Mouse (Mus musculus): Measurements from ENCODE around the gene Ttc7b. TPM values are rescaled to one million over a fixed set of nuclear protein-coding genes. Genes with fewer than 3 reads are reported as not detected.

The Ttc7b gene
- polyA plus RNA-seq, 1 experiment: 7.1 TPM

DNA sequence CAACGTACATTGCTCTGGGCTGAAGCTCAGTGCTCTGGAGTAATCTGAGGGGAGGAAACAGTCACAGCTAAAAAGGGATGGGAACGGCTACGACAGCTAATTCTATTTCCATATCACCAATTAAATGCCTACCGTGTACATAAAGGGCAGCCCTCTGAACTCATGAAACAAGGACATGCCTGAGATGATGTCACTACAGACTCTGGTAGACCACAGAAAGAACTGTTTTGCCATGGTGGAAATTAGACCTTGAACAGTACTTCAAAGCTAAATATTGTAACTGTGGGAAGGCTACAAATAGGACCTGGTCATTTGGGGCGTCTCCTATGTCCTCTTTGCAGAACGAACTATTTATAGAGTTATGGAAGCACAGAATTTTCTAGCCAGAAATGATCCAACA is 99.7 kb downstream of the Ttc7b start:
- Histone ChIP-seq H3K36me3 (ENCODE audit: control insufficient read depth, insufficient read depth, low read length) (no peaks in the 10 kb centered on the region), H3K27me3 (ENCODE audit: control insufficient read depth, insufficient read depth, low read length) (no peaks in the 10 kb centered on the region), H3K27ac (ENCODE audit: control insufficient read depth, insufficient read depth, low read depth, low read length) (no peak overlapping the region), H3K4me3 (ENCODE audit: control insufficient read depth, low read depth, low read length) (no peak overlapping the region), H3K4me1 (ENCODE audit: control insufficient read depth, insufficient read depth, low read length) (no peaks in the 10 kb centered on the region; the same call in 1 of the 2 replicates)
- TF ChIP-seq CTCF (IDR thresholded peaks at IDR 0.05; ENCODE audit: control insufficient read depth, insufficient read depth, insufficient replicate concordance, low read depth, low read length): no peak
- TF ChIP-seq POLR2A (IDR thresholded peaks at IDR 0.05; ENCODE audit: control insufficient read depth, low read depth, low read length): no peak

- no peak for TF ChIP-seq POLR2A (IDR thresholded peaks at IDR 0.05; ENCODE audit: control insufficient read depth, low read depth, low read length)
- no peak for TF ChIP-seq CTCF (IDR thresholded peaks at IDR 0.05; ENCODE audit: control insufficient read depth, insufficient read depth, insufficient replicate concordance, low read depth, low read length)
- H3K36me3 ChIP-seq (ENCODE audit: control insufficient read depth, insufficient read depth, low read length): no peaks in the 10 kb centered on the region
- no peaks in the 10 kb centered on the region for H3K27me3 ChIP-seq (ENCODE audit: control insufficient read depth, insufficient read depth, low read length)
- H3K4me1 ChIP-seq (ENCODE audit: control insufficient read depth, insufficient read depth, low read length): no peaks in the 10 kb centered on the region; the same call in 1 of the 2 replicates
- H3K27ac ChIP-seq (ENCODE audit: control insufficient read depth, insufficient read depth, low read depth, low read length): no peak overlapping the region
- H3K4me3 ChIP-seq (ENCODE audit: control insufficient read depth, low read depth, low read length): no peak overlapping the region
Measured at GRCm38 (mm10) chr12:100419946-100420874, 100.4 kb downstream of the Ttc7b start.

- Histone ChIP-seq H3K27ac (ENCODE audit: control insufficient read depth, insufficient read depth, low read depth, low read length) (no peak overlapping the region), H3K4me3 (ENCODE audit: control insufficient read depth, low read depth, low read length) (no peak overlapping the region), H3K4me1 (ENCODE audit: control insufficient read depth, insufficient read depth, low read length) (no peaks in the 10 kb centered on the region), H3K36me3 (ENCODE audit: control insufficient read depth, insufficient read depth, low read length) (no peaks in the 10 kb centered on the region), H3K27me3 (ENCODE audit: control insufficient read depth, insufficient read depth, low read length) (no peaks in the 10 kb centered on the region)
- no peak for TF ChIP-seq CTCF (IDR thresholded peaks at IDR 0.05; ENCODE audit: control insufficient read depth, insufficient read depth, insufficient replicate concordance, low read depth, low read length)
- no peak for TF ChIP-seq POLR2A (IDR thresholded peaks at IDR 0.05; ENCODE audit: control insufficient read depth, low read depth, low read length)
Measured at GRCm38 (mm10) chr12:100415802-100416201, 104.8 kb downstream of the Ttc7b start.

DNA sequence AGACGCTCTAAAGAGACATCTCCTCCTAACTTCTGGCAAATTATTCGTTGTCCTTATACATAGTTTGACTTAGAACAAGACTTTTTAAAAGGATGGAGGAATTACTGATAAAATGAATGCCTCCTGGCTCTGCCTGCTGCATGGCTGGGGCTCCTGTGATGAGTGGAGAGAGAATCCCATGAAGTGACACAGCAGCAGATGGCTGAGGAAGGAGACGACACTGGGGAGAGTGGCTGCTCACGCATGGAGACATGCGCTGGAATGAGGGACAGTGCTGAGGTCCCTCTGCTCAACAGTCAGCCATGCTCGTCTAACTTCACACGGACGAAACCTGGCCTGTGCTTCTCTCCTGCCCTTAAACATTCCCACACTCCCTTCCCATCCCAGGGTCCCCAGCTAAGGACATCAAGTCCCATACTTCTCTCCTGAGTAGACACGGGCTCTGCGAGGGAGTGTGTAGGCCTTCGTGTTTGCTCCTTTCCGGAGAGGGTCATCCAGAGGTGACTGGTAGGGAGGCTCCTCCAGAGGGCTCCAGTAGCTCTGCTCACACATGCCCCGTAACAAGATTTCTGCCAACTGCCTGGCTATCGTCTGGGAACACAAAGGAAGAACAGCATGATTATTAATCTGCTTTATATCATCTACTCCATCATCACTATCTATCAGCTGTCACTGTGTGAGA is 105.8 kb downstream of the Ttc7b start:
- no peaks in the 10 kb centered on the region for H3K27me3 ChIP-seq (ENCODE audit: control insufficient read depth, insufficient read depth, low read length)
- H3K4me3 ChIP-seq (ENCODE audit: control insufficient read depth, low read depth, low read length): no peak overlapping the region
- H3K27ac ChIP-seq (ENCODE audit: control insufficient read depth, insufficient read depth, low read depth, low read length): no peak overlapping the region
- H3K36me3 ChIP-seq (ENCODE audit: control insufficient read depth, insufficient read depth, low read length): no peaks in the 10 kb centered on the region
- H3K4me1 ChIP-seq (ENCODE audit: control insufficient read depth, insufficient read depth, low read length): no peaks in the 10 kb centered on the region
- TF ChIP-seq CTCF (IDR thresholded peaks at IDR 0.05; ENCODE audit: control insufficient read depth, insufficient read depth, insufficient replicate concordance, low read depth, low read length) (no peak), POLR2A (IDR thresholded peaks at IDR 0.05; ENCODE audit: control insufficient read depth, low read depth, low read length) (no peak)

- Histone ChIP-seq H3K4me1 (ENCODE audit: control insufficient read depth, insufficient read depth, low read length) (no peaks in the 10 kb centered on the region), H3K27me3 (ENCODE audit: control insufficient read depth, insufficient read depth, low read length) (no peaks in the 10 kb centered on the region), H3K27ac (ENCODE audit: control insufficient read depth, insufficient read depth, low read depth, low read length) (no peak overlapping the region), H3K36me3 (ENCODE audit: control insufficient read depth, insufficient read depth, low read length) (no peaks in the 10 kb centered on the region), H3K4me3 (ENCODE audit: control insufficient read depth, low read depth, low read length) (no peak overlapping the region)
- TF ChIP-seq POLR2A (IDR thresholded peaks at IDR 0.05; ENCODE audit: control insufficient read depth, low read depth, low read length) (no peak), CTCF (IDR thresholded peaks at IDR 0.05; ENCODE audit: control insufficient read depth, insufficient read depth, insufficient replicate concordance, low read depth, low read length) (no peak)
Measured at GRCm38 (mm10) chr12:100408714-100409113, 111.9 kb downstream of the Ttc7b start.

GRCm38 (mm10) chr12:100408143-100408542 is 112.5 kb downstream of the Ttc7b start:
- H3K4me3 ChIP-seq (ENCODE audit: control insufficient read depth, low read depth, low read length): no peak overlapping the region
- no peaks in the 10 kb centered on the region for H3K27me3 ChIP-seq (ENCODE audit: control insufficient read depth, insufficient read depth, low read length)
- peaks cover under 1% of the 10 kb centered on the region; the same call in 1 of the 2 replicates for H3K4me1 ChIP-seq (ENCODE audit: control insufficient read depth, insufficient read depth, low read length)
- no peak overlapping the region for H3K27ac ChIP-seq (ENCODE audit: control insufficient read depth, insufficient read depth, low read depth, low read length)
- TF ChIP-seq POLR2A (IDR thresholded peaks at IDR 0.05; ENCODE audit: control insufficient read depth, low read depth, low read length) (no peak), CTCF (IDR thresholded peaks at IDR 0.05; ENCODE audit: control insufficient read depth, insufficient read depth, insufficient replicate concordance, low read depth, low read length) (no peak)
- no peaks in the 10 kb centered on the region for H3K36me3 ChIP-seq (ENCODE audit: control insufficient read depth, insufficient read depth, low read length)

DNA sequence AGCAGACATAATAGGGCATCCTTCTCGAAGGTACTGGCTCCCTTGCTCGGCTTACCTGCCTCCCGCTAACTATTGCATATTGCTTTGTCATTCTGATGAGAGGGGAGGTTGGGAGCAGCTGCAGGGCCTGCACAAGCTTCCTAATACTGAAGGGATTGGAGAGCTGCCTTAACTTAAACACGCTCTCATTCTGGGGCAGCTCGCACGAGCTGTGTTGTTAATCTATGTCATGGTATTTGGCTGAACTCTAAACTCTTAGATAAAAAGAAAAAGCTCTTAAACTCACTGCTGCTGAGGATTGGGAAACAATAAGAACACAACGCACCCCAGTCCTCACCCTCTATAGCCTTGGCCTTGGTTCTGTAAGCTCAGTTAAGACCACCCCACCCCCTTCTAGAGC is 113.3 kb downstream of the Ttc7b start:
- Histone ChIP-seq H3K27ac (ENCODE audit: control insufficient read depth, insufficient read depth, low read depth, low read length) (no peak overlapping the region), H3K4me1 (ENCODE audit: control insufficient read depth, insufficient read depth, low read length) (peaks cover 2% of the 10 kb centered on the region; the same call in 1 of the 2 replicates), H3K4me3 (ENCODE audit: control insufficient read depth, low read depth, low read length) (no peak overlapping the region), H3K27me3 (ENCODE audit: control insufficient read depth, insufficient read depth, low read length) (no peaks in the 10 kb centered on the region), H3K36me3 (ENCODE audit: control insufficient read depth, insufficient read depth, low read length) (no peaks in the 10 kb centered on the region)
- TF ChIP-seq CTCF (IDR thresholded peaks at IDR 0.05; ENCODE audit: control insufficient read depth, insufficient read depth, insufficient replicate concordance, low read depth, low read length) (no peak), POLR2A (IDR thresholded peaks at IDR 0.05; ENCODE audit: control insufficient read depth, low read depth, low read length) (no peak)
